Mouse (Mus musculus) embryo, embryonic 11 days (tissue): ENCODE data around the gene Olfr1302.

Experiments used
- DNase-seq: peaks from one replicate; pipeline ENCODE4 v3.0.0-alpha.2; 2015

The Olfr1302 gene

DNA sequence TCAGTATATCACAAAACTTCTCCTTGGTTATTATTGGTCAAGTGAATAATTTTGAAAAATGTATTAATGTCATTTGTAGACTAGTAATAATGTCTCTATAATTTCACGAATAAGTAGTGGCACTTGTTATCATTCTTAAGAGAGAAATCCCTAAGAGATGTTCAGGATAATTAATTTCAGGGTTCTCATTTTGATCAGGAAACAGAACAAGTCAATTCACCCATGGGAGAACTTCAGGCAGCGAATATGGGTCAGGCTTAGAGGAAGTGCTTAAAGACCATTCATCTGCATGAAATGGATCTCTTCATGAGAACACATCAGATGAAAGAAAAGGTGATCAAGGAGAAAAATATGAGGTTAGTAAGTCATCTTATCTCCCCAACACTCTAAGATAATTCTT lies at the start of gene Olfr1302:
TSS of gene Olfr1302 (plus strand) at position 301 of the 400 bp plus-strand sequence.
- no peak for DNase-seq

DNA sequence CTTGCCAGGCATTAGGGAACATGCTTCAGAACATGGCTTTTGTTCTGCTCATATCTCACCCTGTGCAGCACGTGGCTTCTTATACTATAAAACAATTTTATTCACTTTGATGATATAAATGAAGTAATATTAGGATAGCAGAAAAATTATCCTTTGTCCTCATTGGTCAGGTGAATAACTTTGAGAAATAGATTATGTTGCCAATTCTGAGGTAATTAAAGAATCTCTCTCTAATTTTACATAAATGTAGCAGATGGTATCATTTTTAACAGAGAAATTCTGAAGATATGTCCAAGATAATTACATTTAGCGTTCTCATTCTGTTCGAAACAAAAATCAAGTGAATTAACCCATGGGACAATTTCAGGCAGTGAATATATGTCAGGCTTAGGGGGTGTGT lies 26.5 kb upstream of the Olfr1302 start, which contains the start of gene Olfr1301:
TSS of gene Olfr1301 (plus strand) at position 301 of the 400 bp plus-strand sequence.
- DNase-seq: no peak

DNA sequence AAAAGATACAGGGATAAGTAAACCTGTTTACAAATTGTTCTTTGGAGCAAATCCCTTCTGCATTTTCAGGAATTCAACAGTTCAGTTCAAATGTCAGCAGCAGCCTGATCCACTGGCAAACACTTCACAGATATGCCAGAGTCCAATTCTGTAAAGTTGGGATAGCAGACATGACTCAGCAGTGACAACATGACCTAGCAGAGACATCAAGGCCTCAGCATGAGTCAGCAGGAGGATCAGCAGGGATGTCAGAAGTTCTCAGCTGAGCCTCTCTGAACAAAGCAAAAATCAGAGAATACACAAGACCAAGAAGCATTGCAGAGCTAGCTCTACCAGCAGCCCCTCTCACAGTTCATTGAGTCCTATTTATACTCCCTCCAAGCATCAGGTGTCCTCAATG lies 35.7 kb downstream of the Olfr1302 start:
- no peak for DNase-seq

DNA sequence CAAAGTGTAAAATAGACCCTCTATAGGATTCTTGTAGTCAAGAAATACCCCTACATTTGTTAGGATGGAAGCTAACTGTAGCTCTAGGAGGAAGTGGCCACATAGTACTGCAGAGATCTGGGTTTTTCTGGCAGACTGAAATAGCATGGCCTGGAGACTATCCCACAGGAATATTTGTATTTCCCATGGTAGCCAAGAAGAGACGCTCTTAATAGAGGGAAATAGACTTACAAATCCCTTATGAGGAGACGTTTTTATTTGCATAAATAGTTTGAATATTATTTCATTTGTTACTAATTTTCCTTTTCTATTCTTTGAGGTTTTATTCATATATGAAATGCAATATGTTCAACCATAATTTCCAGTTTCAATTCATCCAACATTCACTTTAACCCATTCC lies 43.0 kb downstream of the Olfr1302 start, which contains the start of gene Olfr1303:
TSS of gene Olfr1303 (minus strand) at position 101 of the 400 bp plus-strand sequence.
- DNase-seq: no peak
